Mouse (Mus musculus) central nervous system, embryonic 14 days (tissue): ENCODE data around the gene Mtch2. TPM values are rescaled to one million over a fixed set of nuclear protein-coding genes. Genes with fewer than 3 reads are reported as not detected.

Experiments used
- polyA plus RNA-seq: library from polyadenylated mRNA; depleted of rRNA; stranded (reverse); fragments of >200 nt; gene quantifications from 2 replicates; pipeline ENCODE4 v1.2.3, GENCODE M21; 2012; rRNA removed

Mtch2 gene
- polyA plus RNA-seq, result 150 and 167 TPM in 2 replicates

GRCm38 (mm10) chr2:90846955-90847680 is at the start of gene Mtch2:
Gene Mtch2 (plus strand): TSS chr2:90847155.

GRCm38 (mm10) chr2:90885218-90886041 is 38.5 kb downstream of the Mtch2 start, which contains the start of gene C1qtnf4:
Gene C1qtnf4 (plus strand): TSS chr2:90885860.

GRCm38 (mm10) chr2:90904076-90904855 is 57.3 kb downstream of the Mtch2 start, which contains the start of the genes Kbtbd4 and Ndufs3:
Gene Kbtbd4 (plus strand): TSS chr2:90904740.
Gene Ndufs3 (minus strand): TSS chr2:90904827.

Other genes starting within 250 kb of the Mtch2 start
- 24.8 and 29.3 TPM in 2 replicates for gene Nup160, start 169.9 kb upstream of the Mtch2 start, polyA plus RNA-seq
- gene Fnbp4, start 101.8 kb upstream of the Mtch2 start, polyA plus RNA-seq, result 144 and 148 TPM in 2 replicates
- 0.96 and 1.1 TPM in 2 replicates for gene Agbl2, start 64.4 kb upstream of the Mtch2 start, polyA plus RNA-seq
- 106 and 128 TPM in 2 replicates for gene C1qtnf4, start 38.7 kb downstream of the Mtch2 start, polyA plus RNA-seq
- 36.8 and 41.3 TPM in 2 replicates for gene Kbtbd4, start 57.6 kb downstream of the Mtch2 start, polyA plus RNA-seq
- 166 and 176 TPM in 2 replicates for gene Ndufs3, start 57.7 kb downstream of the Mtch2 start, polyA plus RNA-seq
- 105 and 120 TPM in 2 replicates for gene Celf1, start 93.2 kb downstream of the Mtch2 start, polyA plus RNA-seq
- gene Rapsn, start 188.5 kb downstream of the Mtch2 start, polyA plus RNA-seq, result 0.87 and 3.8 TPM in 2 replicates
- 189 and 195 TPM in 2 replicates for gene Psmc3, start 206.9 kb downstream of the Mtch2 start, polyA plus RNA-seq
- gene Slc39a13, start 223.3 kb downstream of the Mtch2 start, polyA plus RNA-seq, result 50.2 and 64.7 TPM in 2 replicates
- gene Spi1, start 235.2 kb downstream of the Mtch2 start, polyA plus RNA-seq, result 6.7 and 6.9 TPM in 2 replicates